Mouse (Mus musculus) embryonic fibroblast, embryonic 13.5 days (primary cell): ENCODE results near the gene Cpeb4. TPM values are rescaled to one million over a fixed set of nuclear protein-coding genes. Genes with fewer than 3 reads are reported as not detected.

Experiments used
- H3K27ac ChIP-seq: 2 replicates; pipeline ENCODE4 v1.5.1; 2012; ENCODE audit warnings: low read length, control low read depth, inconsistent platforms; ENCODE audit not compliant: insufficient read depth
- H3K4me1 ChIP-seq: 2 replicates; pipeline ENCODE4 v1.6.1; 2011; ENCODE audit warnings: low read length; ENCODE audit not compliant: control insufficient read depth, insufficient read depth
- H3K4me3 ChIP-seq: 2 replicates; pipeline ENCODE4 v1.5.1; 2011; ENCODE audit warnings: mild to moderate bottlenecking, control low read depth, low read length; ENCODE audit not compliant: insufficient read depth
- CTCF ChIP-seq: IDR thresholded peaks from 2 replicates; pipeline ENCODE4 v1.5.1; 2011; ENCODE audit warnings: mild to moderate bottlenecking, control low read depth, low read length, moderate library complexity, borderline replicate concordance; ENCODE audit not compliant: insufficient read depth
- POLR2A ChIP-seq: IDR thresholded peaks from 2 replicates; pipeline ENCODE4 v1.6.1; 2011; ENCODE audit warnings: low read depth, mild to moderate bottlenecking, control low read depth, low read length, moderate library complexity
- polyA plus RNA-seq: library from polyadenylated mRNA; stranded (reverse); fragments of >200 nt; gene quantifications from 2 replicates; pipeline ENCODE4 v1.2.4, GENCODE M21; 2011; ENCODE audit warnings: low read depth; ENCODE audit not compliant: missing spikeins, insufficient read length

Gene Cpeb4
- polyA plus RNA-seq, 1 experiment, result 19.5 TPM

DNA sequence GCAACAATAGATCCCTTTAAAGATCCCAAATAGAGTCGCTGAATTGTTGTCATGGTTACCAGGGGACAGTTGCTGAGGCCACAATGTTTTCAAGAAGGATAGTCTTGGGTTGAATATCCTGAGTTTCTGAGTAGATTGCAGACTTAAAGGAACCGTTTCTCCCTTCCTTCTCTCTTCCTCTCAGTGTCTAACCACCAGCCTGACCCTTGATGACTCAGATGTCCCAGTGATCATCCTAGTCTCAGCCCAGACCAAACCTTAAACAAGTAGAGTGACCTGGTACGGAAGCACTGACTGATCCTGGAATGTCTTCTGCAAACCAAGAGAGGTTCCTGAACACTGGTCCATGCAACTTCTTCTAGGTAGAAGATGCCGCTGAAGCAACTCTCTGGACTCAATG, 4.0 kb upstream of the Cpeb4 start:
- Histone ChIP-seq H3K27ac (no peak overlapping the region), H3K4me1 (no peaks in the 10 kb centered on the region), H3K4me3 (no peak overlapping the region)
- no peak for TF ChIP-seq POLR2A
- TF ChIP-seq CTCF, result no peak

- Histone ChIP-seq H3K4me3 (peak overlapping the region; percentile 72), H3K4me1 (no peaks in the 10 kb centered on the region), H3K27ac (peak overlapping the region; percentile 87)
- TF ChIP-seq POLR2A, result peak; percentile 98
- no peak for TF ChIP-seq CTCF
Observed at GRCm38 (mm10) chr11:31870285-31871010, 1.6 kb upstream of the Cpeb4 start.

GRCm38 (mm10) chr11:31871135-31871541, 873 bp upstream of the Cpeb4 start:
- TF ChIP-seq POLR2A (no peak), CTCF (no peak)
- H3K27ac ChIP-seq, result peak overlapping the region; percentile 21; the same call in 1 of the 2 replicates

DNA sequence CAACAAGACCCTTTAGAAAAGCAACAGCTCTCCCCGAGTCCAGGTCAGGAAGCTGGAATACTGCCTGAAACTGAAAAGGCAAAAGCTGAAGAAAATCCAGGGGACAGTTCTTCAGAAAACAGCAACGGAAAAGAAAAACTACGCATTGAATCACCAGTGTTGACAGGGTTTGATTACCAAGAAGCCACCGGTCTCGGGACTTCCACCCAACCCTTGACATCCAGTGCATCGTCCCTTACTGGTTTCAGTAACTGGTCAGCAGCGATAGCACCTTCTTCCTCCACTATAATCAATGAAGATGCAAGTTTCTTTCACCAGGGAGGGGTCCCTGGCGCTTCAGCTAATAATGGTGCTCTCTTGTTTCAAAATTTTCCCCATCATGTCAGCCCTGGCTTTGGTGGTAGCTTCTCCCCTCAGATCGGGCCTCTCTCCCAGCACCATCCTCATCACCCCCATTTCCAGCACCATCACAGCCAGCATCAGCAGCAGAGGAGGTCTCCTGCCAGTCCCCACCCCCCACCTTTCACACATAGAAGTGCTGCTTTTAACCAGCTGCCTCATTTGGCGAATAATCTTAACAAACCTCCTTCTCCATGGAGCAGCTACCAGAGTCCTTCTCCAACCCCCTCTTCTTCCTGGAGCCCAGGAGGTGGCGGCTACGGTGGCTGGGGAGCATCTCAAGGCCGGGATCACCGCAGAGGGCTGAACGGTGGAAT, 693 bp downstream of the Cpeb4 start:
- no peak overlapping the region for H3K27ac ChIP-seq
- TF ChIP-seq CTCF (no peak), POLR2A (no peak)
- peak overlapping the region; percentile 42 for H3K4me3 ChIP-seq
- no peaks in the 10 kb centered on the region for H3K4me1 ChIP-seq

More at GRCm38 (mm10) chr11:31871135-31871541, 873 bp upstream of the Cpeb4 start:
- Histone ChIP-seq H3K4me1 (no peaks in the 10 kb centered on the region), H3K4me3 (peak overlapping the region; percentile 72)

- no peak for TF ChIP-seq POLR2A
- no peak for TF ChIP-seq CTCF
- Histone ChIP-seq H3K4me1 (no peaks in the 10 kb centered on the region), H3K4me3 (no peak overlapping the region), H3K27ac (no peak overlapping the region)
Observed at GRCm38 (mm10) chr11:31874071-31874470, 2.1 kb downstream of the Cpeb4 start.

DNA sequence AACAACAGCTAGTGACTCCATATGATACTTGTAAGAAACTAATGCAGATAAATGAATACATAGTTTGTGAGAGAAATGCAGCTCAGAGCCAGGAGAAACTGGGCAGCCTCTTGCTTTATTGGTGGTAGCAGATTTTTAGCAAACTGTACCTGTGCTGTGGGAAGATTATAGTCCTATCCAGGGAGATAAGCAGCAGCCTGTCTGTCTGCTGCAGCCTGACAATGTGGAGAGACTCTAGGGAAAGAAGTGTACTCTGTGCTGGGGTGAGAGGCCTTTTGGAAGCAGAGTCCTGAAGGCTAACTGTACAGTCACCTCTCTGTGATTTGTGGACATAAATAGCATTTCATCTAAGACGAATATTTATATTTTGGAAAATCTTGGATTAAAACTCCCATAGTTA, 11.7 kb downstream of the Cpeb4 start:
- no peak overlapping the region for H3K4me3 ChIP-seq
- H3K27ac ChIP-seq, result no peak overlapping the region
- TF ChIP-seq CTCF (no peak), POLR2A (no peak)
- no peaks in the 10 kb centered on the region for H3K4me1 ChIP-seq

DNA sequence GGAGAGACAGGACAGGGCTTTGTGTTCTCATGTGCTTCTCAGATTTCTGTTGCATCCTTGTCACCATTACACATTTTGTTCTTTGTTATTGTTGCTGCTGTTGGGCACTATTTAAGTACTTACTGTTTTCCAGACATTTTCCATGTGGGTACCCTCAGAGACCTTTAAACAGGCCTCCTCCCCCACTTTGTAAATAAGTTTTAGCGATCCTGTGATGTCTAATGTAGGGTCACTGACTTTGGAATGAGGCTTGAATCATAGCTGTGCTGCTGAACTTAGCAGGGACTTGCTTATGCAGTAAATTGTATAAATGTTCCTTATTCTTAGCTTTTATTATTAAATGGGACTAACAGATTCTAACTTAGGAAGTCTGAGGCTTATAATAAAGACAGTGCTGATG, 13.8 kb downstream of the Cpeb4 start:
- H3K4me1 ChIP-seq, result no peaks in the 10 kb centered on the region
- TF ChIP-seq POLR2A (no peak), CTCF (no peak)
- H3K27ac ChIP-seq, result no peak overlapping the region
- no peak overlapping the region for H3K4me3 ChIP-seq

DNA sequence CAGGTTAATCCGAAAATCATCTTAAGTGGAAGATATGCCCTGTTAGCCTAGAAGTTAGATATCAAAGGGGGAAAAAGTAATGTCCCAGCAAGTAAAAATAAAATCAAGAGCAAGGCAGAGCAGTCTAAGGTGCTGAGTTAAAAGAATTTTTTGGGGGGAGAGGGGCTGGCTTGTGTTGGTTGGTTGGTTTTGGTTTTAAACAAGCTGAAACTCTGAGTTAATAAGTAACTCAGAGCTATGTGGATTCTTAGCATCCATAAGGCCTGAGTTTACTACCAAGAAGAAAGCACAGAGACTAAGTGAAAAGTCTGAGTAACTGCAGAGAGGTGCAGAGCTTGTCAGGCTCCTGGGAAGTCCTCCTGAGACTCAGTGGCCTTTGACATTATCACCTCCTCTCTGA, 16.2 kb downstream of the Cpeb4 start:
- H3K4me1 ChIP-seq, result peaks cover 2% of the 10 kb centered on the region; the same call in 1 of the 2 replicates
- H3K27ac ChIP-seq, result no peak overlapping the region
- no peak overlapping the region for H3K4me3 ChIP-seq
- TF ChIP-seq CTCF (no peak), POLR2A (no peak)

DNA sequence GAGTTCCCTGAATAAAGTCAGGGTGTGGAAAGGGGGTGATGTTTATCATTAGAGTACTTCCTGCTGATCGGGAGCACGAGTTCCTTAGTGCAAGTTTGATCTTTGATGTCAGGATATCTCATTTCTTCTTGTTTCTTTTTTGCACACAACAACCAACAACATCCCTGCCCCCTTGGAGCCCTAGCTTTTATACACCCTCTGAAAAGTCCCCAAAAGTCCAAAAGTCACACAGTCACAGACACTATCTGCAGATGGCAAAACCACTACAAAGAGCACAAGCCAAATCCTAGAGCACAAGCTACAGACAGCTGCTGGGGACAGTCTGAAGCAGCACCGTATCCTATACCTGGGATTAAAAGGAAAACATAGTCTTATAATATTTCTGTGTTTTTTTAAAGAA, 20.1 kb downstream of the Cpeb4 start:
- no peak for TF ChIP-seq CTCF
- no peak for TF ChIP-seq POLR2A

DNA sequence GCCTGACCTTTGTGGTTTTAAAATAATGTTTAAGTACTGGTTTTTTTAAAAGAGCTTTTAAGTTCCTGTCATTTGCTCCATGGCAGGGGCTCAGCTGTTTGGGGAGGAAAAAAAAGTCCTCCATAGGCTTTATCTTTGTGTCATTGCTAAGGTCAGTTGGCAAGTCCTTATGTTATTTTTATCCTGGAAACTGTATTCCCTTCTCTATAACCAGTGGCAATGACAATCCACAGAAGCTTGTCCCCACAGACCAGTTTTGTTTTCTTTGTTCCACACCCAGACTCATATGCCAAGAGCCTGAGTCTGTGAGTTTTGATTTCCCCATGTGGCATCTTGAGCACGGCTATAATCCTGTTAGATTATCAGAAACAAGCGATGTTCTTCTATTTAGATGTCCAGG, 21.6 kb downstream of the Cpeb4 start:
- Histone ChIP-seq H3K4me3 (no peak overlapping the region), H3K27ac (no peak overlapping the region), H3K4me1 (peaks cover 2% of the 10 kb centered on the region; the same call in 1 of the 2 replicates)
- no peak for TF ChIP-seq CTCF
- TF ChIP-seq POLR2A, result no peak

More for the DNA sequence above, 20.1 kb downstream of the Cpeb4 start:
- Histone ChIP-seq H3K27ac (no peak overlapping the region), H3K4me1 (peaks cover 2% of the 10 kb centered on the region; the same call in 1 of the 2 replicates), H3K4me3 (no peak overlapping the region)
